Mouse (Mus musculus): ENCODE data around the gene Spp1. TPM values are rescaled to one million over a fixed set of nuclear protein-coding genes. Genes with fewer than 3 reads are reported as not detected.

The Spp1 gene
- not detected in 2 replicates for polyA plus RNA-seq (2012)

- Histone ChIP-seq H3K4me1 (ENCODE audit: control insufficient read depth) (no peaks in the 10 kb centered on the region), H3K9me3 (ENCODE audit: control insufficient read depth, low read length) (no peaks in the 10 kb centered on the region), H3K36me3 (ENCODE audit: control insufficient read depth) (no peaks in the 10 kb centered on the region), H3K27me3 (ENCODE audit: control insufficient read depth) (no peaks in the 10 kb centered on the region), H3K4me3 (replicated peaks) (no peak within 1 kb of the TSS)
- TF ChIP-seq GATA1 (IDR thresholded peaks at IDR 0.05; ENCODE audit: low read length) = no peak
- no peak for TF ChIP-seq TAL1 (IDR thresholded peaks at IDR 0.05; ENCODE audit: low read length)
Observed at GRCm38 (mm10) chr5:104434835-104435301, at the start of gene Spp1. Gene Spp1, plus strand, starts transcription at chr5:104435118.

- no peak overlapping the region for H3K4me3 ChIP-seq (replicated peaks)
- no peaks in the 10 kb centered on the region for H3K4me1 ChIP-seq (ENCODE audit: control insufficient read depth)
- no peak for TF ChIP-seq GATA1 (IDR thresholded peaks at IDR 0.05; ENCODE audit: low read length)
- peaks cover 13% of the 10 kb centered on the region for H3K9me3 ChIP-seq (ENCODE audit: control insufficient read depth, low read length)
- H3K27me3 ChIP-seq (ENCODE audit: control insufficient read depth) = no peaks in the 10 kb centered on the region
- H3K36me3 ChIP-seq (ENCODE audit: control insufficient read depth) = no peaks in the 10 kb centered on the region
Observed at GRCm38 (mm10) chr5:104385521-104385920, 49.4 kb upstream of the Spp1 start.

- Histone ChIP-seq H3K27me3 (ENCODE audit: control insufficient read depth) (no peaks in the 10 kb centered on the region), H3K4me1 (ENCODE audit: control insufficient read depth) (no peaks in the 10 kb centered on the region), H3K4me3 (replicated peaks) (no peak overlapping the region), H3K9me3 (ENCODE audit: control insufficient read depth, low read length) (peaks cover 17% of the 10 kb centered on the region), H3K36me3 (ENCODE audit: control insufficient read depth) (no peaks in the 10 kb centered on the region)
- TF ChIP-seq TAL1 (IDR thresholded peaks at IDR 0.05; ENCODE audit: low read length) (no peak), GATA1 (IDR thresholded peaks at IDR 0.05; ENCODE audit: low read length) (no peak)
Observed at GRCm38 (mm10) chr5:104386908-104387307, 48.0 kb upstream of the Spp1 start.

GRCm38 (mm10) chr5:104390962-104391361 is 44.0 kb upstream of the Spp1 start:
- Histone ChIP-seq H3K9me3 (ENCODE audit: control insufficient read depth, low read length) (peaks cover 6% of the 10 kb centered on the region; the same call in 1 of the 2 replicates), H3K4me3 (replicated peaks) (no peak overlapping the region), H3K4me1 (ENCODE audit: control insufficient read depth) (no peaks in the 10 kb centered on the region), H3K27me3 (ENCODE audit: control insufficient read depth) (no peaks in the 10 kb centered on the region), H3K36me3 (ENCODE audit: control insufficient read depth) (no peaks in the 10 kb centered on the region)
- TF ChIP-seq TAL1 (IDR thresholded peaks at IDR 0.05; ENCODE audit: low read length) (no peak), GATA1 (IDR thresholded peaks at IDR 0.05; ENCODE audit: low read length) (no peak)

GRCm38 (mm10) chr5:104392784-104393183 is 42.1 kb upstream of the Spp1 start:
- no peaks in the 10 kb centered on the region for H3K27me3 ChIP-seq (ENCODE audit: control insufficient read depth)
- H3K4me3 ChIP-seq (replicated peaks) = no peak overlapping the region
- H3K36me3 ChIP-seq (ENCODE audit: control insufficient read depth) = no peaks in the 10 kb centered on the region
- H3K9me3 ChIP-seq (ENCODE audit: control insufficient read depth, low read length) = peaks cover 5% of the 10 kb centered on the region; the same call in 1 of the 2 replicates
- no peaks in the 10 kb centered on the region for H3K4me1 ChIP-seq (ENCODE audit: control insufficient read depth)
- TF ChIP-seq GATA1 (IDR thresholded peaks at IDR 0.05; ENCODE audit: low read length) = no peak
- no peak for TF ChIP-seq TAL1 (IDR thresholded peaks at IDR 0.05; ENCODE audit: low read length)

GRCm38 (mm10) chr5:104396286-104396685 is 38.6 kb upstream of the Spp1 start:
- no peaks in the 10 kb centered on the region for H3K27me3 ChIP-seq (ENCODE audit: control insufficient read depth)
- H3K9me3 ChIP-seq (ENCODE audit: control insufficient read depth, low read length) = peaks cover 3% of the 10 kb centered on the region; the same call in 1 of the 2 replicates
- no peaks in the 10 kb centered on the region for H3K36me3 ChIP-seq (ENCODE audit: control insufficient read depth)
- no peak for TF ChIP-seq GATA1 (IDR thresholded peaks at IDR 0.05; ENCODE audit: low read length)
- TF ChIP-seq TAL1 (IDR thresholded peaks at IDR 0.05; ENCODE audit: low read length) = no peak
- no peak overlapping the region for H3K4me3 ChIP-seq (replicated peaks)
- no peaks in the 10 kb centered on the region for H3K4me1 ChIP-seq (ENCODE audit: control insufficient read depth)

GRCm38 (mm10) chr5:104398001-104398400 is 36.9 kb upstream of the Spp1 start:
- H3K9me3 ChIP-seq (ENCODE audit: control insufficient read depth, low read length) = no peaks in the 10 kb centered on the region; the same call in 1 of the 2 replicates
- no peak overlapping the region for H3K4me3 ChIP-seq (replicated peaks)
- no peaks in the 10 kb centered on the region for H3K36me3 ChIP-seq (ENCODE audit: control insufficient read depth)
- H3K27me3 ChIP-seq (ENCODE audit: control insufficient read depth) = no peaks in the 10 kb centered on the region
- no peak for TF ChIP-seq TAL1 (IDR thresholded peaks at IDR 0.05; ENCODE audit: low read length)
- TF ChIP-seq GATA1 (IDR thresholded peaks at IDR 0.05; ENCODE audit: low read length) = no peak
- H3K4me1 ChIP-seq (ENCODE audit: control insufficient read depth) = no peaks in the 10 kb centered on the region

GRCm38 (mm10) chr5:104399291-104399950 is 35.5 kb upstream of the Spp1 start:
- no peak for TF ChIP-seq GATA1 (IDR thresholded peaks at IDR 0.05; ENCODE audit: low read length)
- no peak for TF ChIP-seq TAL1 (IDR thresholded peaks at IDR 0.05; ENCODE audit: low read length)
- Histone ChIP-seq H3K9me3 (ENCODE audit: control insufficient read depth, low read length) (no peaks in the 10 kb centered on the region; the same call in 1 of the 2 replicates), H3K27me3 (ENCODE audit: control insufficient read depth) (no peaks in the 10 kb centered on the region), H3K36me3 (ENCODE audit: control insufficient read depth) (no peaks in the 10 kb centered on the region), H3K4me1 (ENCODE audit: control insufficient read depth) (no peaks in the 10 kb centered on the region), H3K4me3 (replicated peaks) (no peak overlapping the region)

GRCm38 (mm10) chr5:104399970-104400369 is 34.9 kb upstream of the Spp1 start:
- Histone ChIP-seq H3K27me3 (ENCODE audit: control insufficient read depth) (no peaks in the 10 kb centered on the region), H3K4me3 (replicated peaks) (no peak overlapping the region), H3K4me1 (ENCODE audit: control insufficient read depth) (no peaks in the 10 kb centered on the region), H3K36me3 (ENCODE audit: control insufficient read depth) (no peaks in the 10 kb centered on the region), H3K9me3 (ENCODE audit: control insufficient read depth, low read length) (no peaks in the 10 kb centered on the region; the same call in 1 of the 2 replicates)
- TF ChIP-seq GATA1 (IDR thresholded peaks at IDR 0.05; ENCODE audit: low read length) (no peak), TAL1 (IDR thresholded peaks at IDR 0.05; ENCODE audit: low read length) (no peak)
